Mouse (Mus musculus) adrenal gland (tissue): ENCODE measurements around the gene Wtap.
"Not testable (repeated sequence)": the region's sequence is repeated elsewhere in the genome, so short reads cannot be mapped to it uniquely, and the experiment has no call there.

Source experiments
- intact Hi-C: fragments of 180-260 bp; cut with DNase I; formaldehyde crosslinking; loops from one replicate; pipeline ENCODE4 v1.15.1; 2025

Gene Wtap

GRCm38 (mm10) chr17:12967173-12967572, 26.8 kb downstream of the Wtap start:
- intact Hi-C loops, result no loop called here

GRCm38 (mm10) chr17:12963476-12963875, 30.5 kb downstream of the Wtap start:
- intact Hi-C loops, result loop anchor here (5.0 kb wide), 1 partner anchor 46 kb away; the partner anchor contains the start of genes Mrpl18 and Tcp1

GRCm38 (mm10) chr17:12960331-12960873, 33.6 kb downstream of the Wtap start, which contains the start of gene Acat2:
TSS of gene Acat2 (minus strand) at chr17:12960747.
- intact Hi-C loops, result loop anchor here (5.0 kb wide), 1 partner anchor 43 kb away; the partner anchor contains the start of genes Mrpl18 and Tcp1

- intact Hi-C loops, result not testable (repeated sequence)
Measured at GRCm38 (mm10) chr17:12959377-12959776, 34.6 kb downstream of the Wtap start.

GRCm38 (mm10) chr17:12956664-12957063, 37.3 kb downstream of the Wtap start:
- intact Hi-C loops, result no loop called here

GRCm38 (mm10) chr17:12949669-12950068, 44.3 kb downstream of the Wtap start:
- intact Hi-C loops, result no loop called here

- intact Hi-C loops, result no loop called here
Measured at GRCm38 (mm10) chr17:12942459-12943162, 51.4 kb downstream of the Wtap start.

GRCm38 (mm10) chr17:12941543-12942260, 52.3 kb downstream of the Wtap start:
- intact Hi-C loops, result no loop called here

GRCm38 (mm10) chr17:12940151-12940805, 53.7 kb downstream of the Wtap start, which contains the start of gene Acat3:
TSS of gene Acat3 (minus strand) at chr17:12940600.
- intact Hi-C loops, result no loop called here

- intact Hi-C loops, result not testable (repeated sequence)
Measured at GRCm38 (mm10) chr17:12939377-12940148, 54.4 kb downstream of the Wtap start.

- intact Hi-C loops, result no loop called here
Measured at GRCm38 (mm10) chr17:12938077-12938476, 55.9 kb downstream of the Wtap start.

- intact Hi-C loops, result no loop called here
Measured at GRCm38 (mm10) chr17:12937412-12937970, 56.5 kb downstream of the Wtap start.

- intact Hi-C loops, result no loop called here
Measured at GRCm38 (mm10) chr17:12935719-12936118, 58.2 kb downstream of the Wtap start.

GRCm38 (mm10) chr17:12931576-12931975, 62.4 kb downstream of the Wtap start:
- intact Hi-C loops, result not testable (repeated sequence)

GRCm38 (mm10) chr17:12925703-12926180, 68.2 kb downstream of the Wtap start:
- intact Hi-C loops, result no loop called here

- intact Hi-C loops, result no loop called here
Measured at GRCm38 (mm10) chr17:12925001-12925400, 69.0 kb downstream of the Wtap start.

- intact Hi-C loops, result no loop called here
Measured at GRCm38 (mm10) chr17:12921073-12921472, 72.9 kb downstream of the Wtap start.
